Comparison of ENCODE assay signal across 8 mouse cellular contexts in the genomic region with DNA sequence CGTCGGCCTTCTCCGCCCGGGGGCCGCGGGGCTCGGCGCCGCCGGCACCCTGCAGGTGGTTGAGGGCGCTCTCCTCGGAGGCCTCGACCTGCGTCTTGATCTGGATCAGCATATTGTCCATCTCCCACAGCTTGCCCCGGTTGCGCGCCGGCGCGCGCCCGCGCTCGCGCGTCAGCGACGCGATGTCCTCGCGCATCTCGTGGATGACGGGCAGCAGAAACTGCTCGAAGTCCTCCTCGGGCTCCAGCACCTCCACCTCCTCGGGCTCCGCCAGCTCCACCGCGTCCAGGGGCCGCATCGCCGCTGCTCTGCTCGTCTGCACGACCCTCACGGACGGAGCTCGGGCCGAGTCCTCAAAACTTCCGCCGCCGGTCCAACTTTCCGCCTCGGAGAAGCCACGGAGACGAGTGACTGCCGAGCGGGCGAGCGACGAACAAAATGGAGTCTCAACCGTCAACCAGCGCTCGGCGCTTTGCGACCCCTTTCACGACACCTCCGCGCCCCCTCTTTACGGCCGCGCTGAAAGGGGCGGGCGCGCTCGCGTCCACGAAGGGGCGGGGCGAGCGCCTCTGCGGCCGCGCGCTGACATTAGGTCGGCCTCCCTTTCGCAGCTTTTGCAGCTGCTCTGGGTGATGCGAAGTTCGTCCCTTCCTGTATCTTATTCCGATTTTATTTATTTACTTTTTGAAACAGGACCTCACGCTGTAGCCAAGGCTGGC. TPM values are rescaled to one million over a fixed set of nuclear protein-coding genes. Genes with fewer than 3 reads are reported as not detected.
DNase-seq lines count a peak whose midpoint lies in the region; ATAC-seq and TF ChIP-seq lines count a peak whose summit lies in the region.
"Not testable (repeated sequence)": the region's sequence is repeated elsewhere in the genome, so short reads cannot be mapped to it uniquely, and the experiment has no call there.

A gene (minus strand): TSS at position 477 of the 719 bp plus-strand sequence.

- not testable (repeated sequence) for H3K27me3 ChIP-seq in hindbrain, postnatal 0 days (ENCODE audit: insufficient read depth, low read length)

- H3K36me3 ChIP-seq in hindbrain, postnatal 0 days (ENCODE audit: insufficient read depth, low read length): not testable (repeated sequence)

- not testable (repeated sequence) for H3K9me3 ChIP-seq in hindbrain, postnatal 0 days (ENCODE audit: low read length)

- peak; percentile 87 for ATAC-seq in common myeloid progenitor, adult 5-6 weeks (replicated peaks; ENCODE audit: low read depth, poor library complexity, severe bottlenecking)
- ATAC-seq in hindbrain, postnatal 0 days: peak; percentile 87
- peak; percentile 94 for ATAC-seq in megakaryocyte, adult 5-6 weeks (ENCODE audit: poor library complexity, severe bottlenecking)

- TF ChIP-seq CTCF in gastrocnemius, adult 2 months (IDR thresholded peaks at IDR 0.05); hindbrain, postnatal 0 days (IDR thresholded peaks at IDR 0.05; ENCODE audit: low read depth); left cerebral cortex, adult 2 months (IDR thresholded peaks at IDR 0.05): not testable (repeated sequence)

- DNase-seq in ZHBTc4 (ENCODE audit: low read depth, low spot score): peak; percentile 99
- peak; percentile 96 for DNase-seq in gastrocnemius, adult 2 months
- peak; percentile 98 for DNase-seq in hindbrain, postnatal 0 days (ENCODE audit: low spot score)
- peak; percentile 95 for DNase-seq in left cerebral cortex, adult 2 months (ENCODE audit: extremely low spot score in 1 of 2, low spot score in 2 of 2)
- DNase-seq in right cerebral cortex, adult 2 months (ENCODE audit: low spot score in 2 of 2): peak; percentile 93
- DNase-seq in urinary bladder, postnatal 14 days (ENCODE audit: low spot score): peak; percentile 93

- peak within 1 kb of the TSS; percentile 64 for H3K9ac ChIP-seq in hindbrain, postnatal 0 days (replicated peaks; ENCODE audit: low read length)

- H3K4me3 ChIP-seq in gastrocnemius, adult 2 months: peak within 1 kb of the TSS; percentile 81
- H3K4me3 ChIP-seq in hindbrain, postnatal 0 days (ENCODE audit: low read length): peak within 1 kb of the TSS; percentile 68
- H3K4me3 ChIP-seq in left cerebral cortex, adult 2 months: peak within 1 kb of the TSS; percentile 77

- under 1% methylated on average over 89 of the region's 90 CpGs for WGBS in hindbrain, postnatal 0 days

- H3K27ac ChIP-seq in gastrocnemius, adult 2 months: peak within 1 kb of the TSS; percentile 95
- H3K27ac ChIP-seq in hindbrain, postnatal 0 days: peak within 1 kb of the TSS; percentile 94
- H3K27ac ChIP-seq in left cerebral cortex, adult 2 months: peak within 1 kb of the TSS; percentile 94

- H3K4me1 ChIP-seq in hindbrain, postnatal 0 days (ENCODE audit: insufficient read depth, low read length): not testable (repeated sequence)

- intact Hi-C loops in gastrocnemius, adult 2 months (cut with DNase I); left cerebral cortex, adult 2 months (cut with DNase I): not testable (repeated sequence)

- H3K4me2 ChIP-seq in hindbrain, postnatal 0 days (ENCODE audit: low read depth, low read length): peak within 1 kb of the TSS; percentile 59

RNA-seq across cellular contexts. Expression of the gene that starts here (rescaled TPM):
- total RNA-seq in common myeloid progenitor, adult 5-6 weeks (2017): 273 and 299 TPM in 2 replicates
- total RNA-seq in gastrocnemius, adult 2 months (2021): 100 to 1,000 TPM; 207 to 261 TPM
- total RNA-seq in hindbrain, postnatal 0 days (2014; rRNA removed): 278 and 298 TPM in 2 replicates
- 443 and 477 TPM in 2 replicates for polyA plus RNA-seq in hindbrain, postnatal 0 days (2015; fragmentation: Nextera tagmentation; extraction: Ambion mirVana)
- 100 to 1,000 TPM; 409 to 435 TPM for total RNA-seq in left cerebral cortex, adult 2 months (2021)
- 194 and 201 TPM in 2 replicates for total RNA-seq in megakaryocyte, adult 5-6 weeks (2015)
- total RNA-seq in megakaryocyte, adult 5-6 weeks (2017): 227 and 275 TPM in 2 replicates

Comparison
In these comparisons a context has a peak if more than half of its experiments do, and no peak if none do; other contexts are left out.
1. Peak in every context shown above with its lines: DNase-seq, ATAC-seq, H3K4me3 ChIP-seq and H3K27ac ChIP-seq.